Mouse (Mus musculus) frontal cortex, postnatal 14 days (tissue): ENCODE measurements around the gene Pip4k2c.

Source experiments
- DNase-seq, 2 experiments: peaks; one replicate each; pipeline ENCODE4 v3.0.0; 2022; ENCODE audit warnings: low spot score in 2 of 2

Gene Pip4k2c

DNA sequence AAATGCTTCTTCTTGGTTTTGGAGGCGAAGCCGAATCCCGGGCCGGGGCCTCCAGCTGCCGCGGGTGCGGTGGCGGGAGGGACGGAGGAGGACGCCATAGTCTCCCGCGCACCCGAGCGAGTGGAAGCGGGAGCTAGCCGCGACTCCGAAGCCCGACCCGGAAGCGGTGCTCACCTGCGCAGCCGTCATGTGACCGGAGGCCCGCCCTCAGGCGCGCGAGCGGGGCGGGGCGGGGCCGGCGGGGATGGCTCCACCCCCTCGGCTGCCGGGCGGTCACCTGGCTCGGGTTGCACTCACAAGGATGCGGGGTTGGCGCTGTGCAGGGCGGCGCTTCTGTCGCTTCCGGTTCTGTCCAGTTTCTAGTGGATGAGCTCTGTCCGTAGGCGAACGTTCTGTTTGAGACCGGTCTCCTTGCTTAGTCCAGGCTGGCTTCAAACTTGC lies at the start of gene Pip4k2c:
TSS of gene Pip4k2c (minus strand) at position 172 of the 441 bp plus-strand sequence.
- peak; percentile 78 to 84 for DNase-seq

DNA sequence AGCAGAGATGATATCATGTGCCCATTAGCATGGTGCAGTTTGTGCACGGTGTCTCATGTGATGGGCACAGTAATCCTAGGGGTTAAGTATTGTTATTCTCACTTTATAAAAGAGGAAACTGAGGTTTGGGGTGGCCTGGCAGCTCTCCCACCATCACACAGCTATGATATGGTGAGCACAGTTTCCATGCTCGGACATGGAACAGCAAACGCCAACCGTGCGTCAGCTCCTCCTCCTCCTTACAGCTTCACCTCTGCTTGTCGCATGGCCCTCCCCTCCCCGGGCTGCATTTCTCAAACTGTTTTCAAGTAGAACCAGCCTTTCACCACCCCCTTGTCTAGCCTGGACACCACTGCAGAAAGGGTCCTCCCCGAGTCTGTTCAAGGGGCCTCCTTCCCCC lies 47.1 kb upstream of the Pip4k2c start:
- DNase-seq, result no peak

DNA sequence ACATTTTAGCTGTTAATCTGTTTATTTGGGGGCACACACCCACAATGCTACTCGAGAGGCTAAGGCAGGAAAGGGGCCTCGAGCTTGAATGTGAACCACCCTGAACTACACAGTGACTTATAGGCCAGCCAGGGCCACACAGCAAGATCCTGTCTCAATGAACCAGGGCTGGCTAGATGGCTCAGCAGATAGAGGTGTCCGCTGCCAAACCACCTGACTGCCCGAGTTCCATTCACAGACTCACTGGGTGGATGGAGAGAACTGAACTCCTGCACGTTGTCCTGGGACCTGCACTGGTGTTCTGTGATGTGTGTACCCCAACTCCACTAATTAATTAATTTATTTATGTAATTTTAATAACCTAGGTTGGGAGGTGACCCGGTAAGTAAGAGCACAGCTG lies 46.4 kb upstream of the Pip4k2c start:
- no peak for DNase-seq

DNA sequence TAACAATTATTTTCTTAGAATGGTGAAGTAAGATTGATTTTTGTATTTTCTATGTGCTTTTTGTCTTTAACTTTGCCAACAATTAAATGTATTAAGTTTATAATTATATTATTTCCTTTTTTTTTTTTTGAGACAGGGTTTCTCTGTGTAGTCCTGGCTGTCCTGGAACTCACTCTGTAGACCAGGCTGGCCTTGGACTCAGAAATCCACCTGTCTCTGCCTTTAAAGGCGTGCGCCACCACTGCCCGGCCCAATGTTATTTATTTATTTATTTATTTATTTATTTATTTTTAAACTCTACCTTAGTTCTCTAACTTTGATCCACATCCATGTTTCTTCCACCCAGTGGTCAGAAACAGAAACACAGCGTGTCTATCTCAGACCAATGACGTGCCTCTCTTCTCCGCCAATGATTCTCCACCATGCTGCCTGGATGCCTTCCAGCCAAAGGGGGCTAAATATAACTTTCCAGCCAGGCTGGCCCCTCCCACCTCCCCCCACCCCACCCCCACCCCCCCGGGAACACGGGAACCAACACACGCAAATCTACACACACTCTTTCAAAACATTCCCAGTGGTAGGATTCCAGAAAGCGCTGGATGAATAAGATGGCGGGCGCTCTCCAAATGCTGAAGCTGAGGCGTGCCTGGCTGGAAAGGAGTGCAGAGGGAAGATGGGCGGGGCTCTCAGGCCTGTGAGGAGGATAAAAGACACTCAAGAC lies 44.4 kb upstream of the Pip4k2c start:
- DNase-seq, result no peak

DNA sequence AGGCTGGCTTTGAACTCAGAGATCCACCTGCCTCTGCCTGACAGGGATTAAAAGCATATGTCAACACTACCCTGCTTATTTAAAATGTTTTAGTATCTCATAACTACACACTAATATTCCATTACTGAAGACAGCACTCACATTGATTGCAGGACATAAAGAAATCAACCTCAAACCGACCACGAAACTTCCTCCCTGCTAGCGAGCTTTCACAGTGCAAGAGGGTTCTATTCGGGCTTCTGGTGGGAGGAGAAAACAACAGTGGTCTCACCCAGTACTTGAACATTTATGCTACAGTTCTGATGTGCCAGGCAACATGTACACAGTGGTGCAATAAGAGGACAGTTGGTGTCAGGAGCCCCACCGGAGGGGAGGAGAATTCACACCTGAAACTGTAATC lies 39.4 kb upstream of the Pip4k2c start:
- DNase-seq, result no peak

DNA sequence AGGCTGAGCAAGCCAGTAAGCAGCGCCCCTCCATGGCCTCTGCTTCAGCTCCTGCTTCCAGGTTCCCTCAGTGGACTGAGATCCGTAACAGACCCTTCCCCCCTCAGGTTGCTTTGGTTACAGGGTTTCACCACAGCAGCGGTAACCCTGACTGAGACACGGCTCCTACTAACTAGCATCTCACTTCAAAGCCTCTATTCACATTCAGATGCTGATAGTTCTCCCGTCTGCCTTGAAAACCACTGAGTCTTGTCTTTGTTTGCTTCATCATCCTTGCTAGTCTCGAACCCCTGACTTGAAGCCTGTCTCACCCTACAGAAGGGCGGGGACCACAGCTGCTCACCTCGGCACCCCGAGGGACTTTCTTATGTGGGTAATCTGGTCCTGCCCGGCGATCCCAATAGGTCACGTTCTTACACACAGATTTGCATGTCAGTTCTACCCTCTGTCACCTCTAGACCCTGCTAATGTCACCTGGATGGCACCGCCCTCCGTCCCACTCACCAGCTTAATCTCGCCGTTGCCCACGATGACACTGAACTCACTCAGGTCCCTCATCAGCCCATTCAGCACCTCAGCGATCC lies 26.9 kb upstream of the Pip4k2c start:
- no peak for DNase-seq

DNA sequence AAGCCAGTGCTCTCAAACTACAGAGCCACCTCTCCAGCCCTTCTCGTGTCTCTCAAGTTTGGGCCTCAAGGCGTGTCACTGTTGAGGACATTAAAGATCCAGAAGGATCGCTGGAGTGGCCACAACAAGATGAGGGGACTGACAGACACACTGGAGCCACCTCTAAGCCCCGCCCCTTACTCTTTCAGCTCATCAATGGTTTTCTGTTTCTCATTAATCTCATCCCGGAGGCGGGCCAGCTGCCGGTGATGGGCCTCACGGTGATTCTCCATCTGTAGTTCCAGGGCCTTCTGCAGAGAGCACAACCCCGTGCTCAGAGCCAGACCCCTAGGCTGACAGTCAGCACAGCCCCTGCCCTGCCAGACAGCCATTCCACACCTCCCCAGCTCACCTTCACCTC lies 25.2 kb upstream of the Pip4k2c start:
- no peak for DNase-seq

DNA sequence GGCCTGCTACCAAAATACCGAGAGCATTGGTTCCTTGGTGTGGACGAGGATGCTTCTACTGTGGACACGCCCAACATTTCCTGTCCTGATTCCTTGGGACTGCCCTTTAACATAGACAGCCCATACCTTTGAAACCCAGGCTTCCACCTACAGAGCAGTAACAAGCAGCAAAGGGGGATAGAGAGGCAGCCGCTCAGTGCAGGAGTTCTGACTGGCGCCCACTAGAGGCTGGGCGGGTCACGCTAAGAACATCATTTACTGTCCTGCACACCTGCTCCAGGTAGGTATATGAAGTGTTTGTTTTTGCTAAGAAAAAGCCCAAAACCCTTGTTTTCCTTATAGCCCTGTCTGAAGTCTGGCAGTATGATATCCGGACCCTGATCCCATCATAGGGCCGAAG lies 21.8 kb upstream of the Pip4k2c start:
- DNase-seq, result no peak

DNA sequence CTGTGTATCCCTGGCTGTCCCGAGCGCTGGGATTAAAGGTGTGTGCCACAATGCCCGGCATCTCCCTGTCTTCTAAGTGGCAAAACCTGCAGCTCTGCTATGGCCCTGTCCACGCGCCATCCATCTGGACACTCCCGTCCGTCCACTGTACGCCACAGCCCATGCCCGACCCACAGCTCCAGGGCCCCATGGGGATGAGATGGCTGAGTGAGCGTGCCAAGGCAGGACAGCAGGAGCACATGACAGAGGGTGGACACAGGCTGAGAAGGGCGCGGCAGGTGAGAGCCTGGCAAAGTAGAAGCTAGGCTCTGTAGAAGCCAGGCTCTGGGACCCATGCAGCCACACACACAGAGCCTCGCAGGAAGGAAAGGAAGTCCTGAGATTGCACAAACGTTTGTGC lies 20.4 kb upstream of the Pip4k2c start:
- DNase-seq, result no peak

DNA sequence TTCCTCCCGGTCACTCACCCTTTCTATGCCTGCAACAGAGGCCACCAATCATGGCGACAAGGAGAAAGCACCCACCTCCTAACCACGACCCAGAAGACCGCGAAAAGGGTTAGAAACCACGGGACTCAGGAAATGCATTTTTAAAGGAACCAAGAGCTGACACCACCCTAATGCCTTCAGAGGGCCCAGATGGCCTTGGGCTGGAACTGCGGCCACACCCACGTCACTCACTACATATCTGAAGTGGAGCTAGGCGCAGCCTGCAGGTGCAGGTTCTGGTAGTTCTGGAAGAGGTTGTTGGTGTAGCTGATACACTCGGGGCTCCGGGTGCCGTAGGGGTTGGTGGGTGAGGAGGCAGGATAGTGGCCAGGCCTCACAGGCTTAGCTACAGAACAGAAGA lies 19.3 kb upstream of the Pip4k2c start:
- DNase-seq, result no peak

DNA sequence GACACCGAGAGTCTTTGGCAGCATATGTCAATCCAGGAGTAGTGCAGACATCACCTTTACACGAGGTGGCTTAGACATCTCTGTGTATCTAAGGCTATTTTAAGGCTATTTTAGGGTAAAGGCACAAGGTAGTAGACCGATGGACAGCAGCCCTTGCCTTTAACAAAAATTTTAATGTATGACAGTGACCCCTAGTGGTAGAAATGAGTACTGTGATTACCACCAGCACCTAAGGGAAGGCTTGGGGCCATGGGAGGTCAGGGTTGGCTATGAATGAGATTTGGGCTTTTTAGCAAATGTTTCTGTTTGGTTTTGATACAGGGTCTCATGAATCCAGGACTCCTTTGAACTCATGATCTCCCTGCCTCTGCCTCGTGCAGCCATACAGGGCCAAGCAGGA lies 17.5 kb upstream of the Pip4k2c start:
- DNase-seq, result no peak

DNA sequence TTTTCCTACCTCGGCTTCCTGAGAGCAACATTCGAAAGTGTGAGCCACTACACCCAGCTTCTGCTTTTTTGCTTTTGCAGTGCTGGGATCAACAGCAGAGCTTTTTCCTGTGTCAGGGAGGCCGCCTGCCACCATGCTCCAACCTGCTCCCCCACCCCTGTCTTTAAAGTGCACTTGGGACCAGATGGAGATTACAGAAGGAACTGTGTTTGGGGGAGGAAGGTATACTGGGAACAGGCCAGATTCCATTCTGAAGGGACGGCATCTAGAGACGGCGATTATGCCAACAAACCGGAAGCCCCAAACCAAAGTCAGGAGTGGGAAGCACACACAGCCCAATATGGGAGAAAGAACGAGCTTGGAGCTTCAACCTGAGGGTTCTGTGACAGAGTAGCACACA lies 15.8 kb upstream of the Pip4k2c start:
- DNase-seq, result no peak

DNA sequence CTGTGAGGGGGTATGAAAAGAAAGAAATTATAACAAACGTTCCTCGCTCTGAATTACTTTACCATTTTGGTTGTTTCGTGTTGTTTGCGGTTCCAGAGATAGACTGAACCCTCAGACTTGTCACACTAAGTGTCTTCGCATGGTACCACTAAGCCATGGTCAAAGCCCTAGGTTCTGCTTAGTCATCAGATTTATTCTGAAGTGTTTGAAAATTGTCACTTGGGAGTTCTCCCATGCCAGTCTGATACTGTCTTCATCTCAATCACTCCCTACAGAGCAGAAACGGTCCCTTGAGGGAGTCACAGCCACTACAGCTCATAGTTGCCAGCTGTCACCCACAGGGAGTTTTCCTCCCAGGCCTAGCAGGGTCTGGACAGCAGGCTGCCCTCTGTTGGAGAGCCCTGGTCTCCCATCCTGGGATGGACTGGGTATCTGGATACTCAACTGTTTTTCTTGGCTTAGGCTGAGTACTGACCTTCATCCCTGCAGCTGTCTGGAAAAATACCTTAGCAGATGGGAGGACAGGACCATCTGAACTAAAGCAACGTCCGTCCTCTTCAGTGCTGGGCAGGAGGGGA lies 15.0 kb upstream of the Pip4k2c start:
- no peak for DNase-seq

DNA sequence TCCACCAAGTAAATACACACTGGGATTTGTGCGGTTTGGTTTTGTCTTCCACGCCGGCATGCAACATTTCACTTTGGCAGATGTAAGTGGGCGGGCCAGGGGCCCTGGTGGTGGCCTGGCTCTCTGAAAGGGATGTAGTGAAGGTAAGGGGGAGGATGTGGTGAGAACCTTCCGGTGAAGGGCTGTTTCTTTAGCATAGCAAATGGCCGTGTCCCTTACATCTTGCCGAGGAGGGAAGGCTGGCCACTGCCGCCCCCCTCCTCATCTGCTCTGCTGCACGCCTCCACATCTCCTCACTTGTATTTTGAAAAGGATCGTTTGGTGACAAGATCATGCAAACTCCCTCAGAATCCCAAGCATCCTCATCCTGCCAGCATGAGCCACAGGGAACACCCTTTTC lies 14.3 kb upstream of the Pip4k2c start:
- no peak for DNase-seq

DNA sequence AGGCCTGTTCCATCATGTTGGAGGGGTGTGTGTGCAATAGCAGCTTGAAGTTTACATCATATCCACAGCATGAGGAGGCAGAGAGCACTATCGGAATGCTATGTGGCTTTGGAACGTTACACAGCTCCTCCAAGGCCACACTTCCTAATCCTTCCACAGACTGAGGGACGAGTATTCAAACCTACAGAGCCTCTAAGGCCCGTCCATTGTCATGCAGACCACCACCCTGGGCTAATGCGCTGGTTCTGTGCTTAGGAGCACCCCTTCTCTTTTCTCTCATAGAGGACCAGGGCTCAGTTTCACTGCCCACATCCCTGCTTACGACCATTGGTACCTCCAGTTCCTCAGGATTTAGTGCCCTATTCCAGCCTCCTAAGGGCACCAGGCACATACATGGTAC lies 13.8 kb upstream of the Pip4k2c start:
- no peak for DNase-seq

DNA sequence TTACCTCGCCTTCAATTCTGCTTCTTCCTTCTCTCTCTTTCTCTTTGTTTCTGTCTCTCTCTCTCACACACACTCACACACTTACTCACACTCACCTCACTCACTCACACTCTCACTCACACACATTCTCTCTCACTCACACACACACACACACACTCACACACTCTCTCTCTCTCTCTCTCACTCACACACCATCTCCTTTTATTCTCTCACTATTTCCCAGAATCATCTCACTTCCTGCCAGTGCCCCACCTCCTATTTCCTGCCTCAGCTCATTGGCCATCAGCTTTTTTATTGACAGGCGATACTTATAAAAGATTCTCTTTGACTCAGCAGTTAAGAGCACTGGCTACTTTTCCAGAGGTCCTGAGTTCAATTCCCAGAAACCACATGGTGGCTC lies 7.0 kb upstream of the Pip4k2c start:
- no peak for DNase-seq

DNA sequence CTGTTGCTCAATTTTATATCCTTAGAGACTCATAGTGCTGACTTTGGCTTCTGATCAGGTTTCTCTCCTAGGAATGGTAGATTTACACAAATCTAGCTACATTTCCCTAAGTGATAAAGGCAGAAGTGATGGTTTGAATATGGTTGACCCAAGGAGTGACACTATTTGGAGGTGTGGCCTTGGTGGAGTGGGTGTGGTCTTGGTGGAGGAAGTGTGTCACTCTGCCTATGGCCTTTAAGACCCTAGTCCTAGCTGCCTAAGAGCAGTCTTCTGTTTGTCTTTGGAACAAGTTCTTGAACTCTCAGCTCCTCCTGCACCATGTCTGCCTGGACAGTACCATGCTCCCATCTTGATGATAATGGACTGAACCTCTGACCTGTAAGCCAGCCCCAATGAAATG lies 5.8 kb upstream of the Pip4k2c start:
- DNase-seq, result no peak

DNA sequence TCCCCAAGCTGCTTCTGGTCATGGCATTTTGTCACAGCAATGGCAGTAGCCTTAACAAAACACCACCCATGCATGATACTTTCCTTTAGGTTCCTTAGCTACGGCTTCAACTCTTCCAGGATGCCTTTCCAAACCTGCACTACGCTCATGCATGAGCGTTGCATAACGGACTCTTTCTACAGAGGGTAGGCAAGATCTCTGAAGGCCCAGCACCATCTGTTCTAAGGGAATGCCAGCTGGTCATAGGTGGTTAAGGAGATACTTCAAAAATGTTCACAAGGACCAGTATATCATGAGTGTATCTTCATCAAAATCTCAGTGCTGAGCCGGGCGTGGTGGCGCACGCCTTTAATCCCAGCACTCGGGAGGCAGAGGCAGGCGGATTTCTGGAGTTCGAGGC lies 5.1 kb upstream of the Pip4k2c start:
- DNase-seq, result no peak

DNA sequence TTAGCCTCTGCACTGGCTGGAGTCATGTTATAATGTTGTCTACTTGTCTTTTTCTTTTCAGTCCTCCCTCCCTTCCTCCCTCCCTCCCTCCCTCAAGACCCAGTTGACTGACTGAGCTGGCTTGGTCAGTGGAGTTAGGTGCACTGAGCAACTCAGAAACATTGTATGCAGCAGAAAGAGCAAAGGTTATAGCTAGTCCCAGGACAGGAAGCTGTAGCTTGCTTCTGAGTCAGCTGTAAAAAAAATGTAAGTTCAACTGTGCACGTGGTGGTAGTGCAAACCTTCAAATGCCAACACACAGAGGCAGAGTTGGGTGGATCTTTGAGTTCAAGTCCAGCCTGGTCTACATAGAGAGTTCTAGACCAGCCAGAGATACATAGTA lies 3.0 kb upstream of the Pip4k2c start:
- no peak for DNase-seq

DNA sequence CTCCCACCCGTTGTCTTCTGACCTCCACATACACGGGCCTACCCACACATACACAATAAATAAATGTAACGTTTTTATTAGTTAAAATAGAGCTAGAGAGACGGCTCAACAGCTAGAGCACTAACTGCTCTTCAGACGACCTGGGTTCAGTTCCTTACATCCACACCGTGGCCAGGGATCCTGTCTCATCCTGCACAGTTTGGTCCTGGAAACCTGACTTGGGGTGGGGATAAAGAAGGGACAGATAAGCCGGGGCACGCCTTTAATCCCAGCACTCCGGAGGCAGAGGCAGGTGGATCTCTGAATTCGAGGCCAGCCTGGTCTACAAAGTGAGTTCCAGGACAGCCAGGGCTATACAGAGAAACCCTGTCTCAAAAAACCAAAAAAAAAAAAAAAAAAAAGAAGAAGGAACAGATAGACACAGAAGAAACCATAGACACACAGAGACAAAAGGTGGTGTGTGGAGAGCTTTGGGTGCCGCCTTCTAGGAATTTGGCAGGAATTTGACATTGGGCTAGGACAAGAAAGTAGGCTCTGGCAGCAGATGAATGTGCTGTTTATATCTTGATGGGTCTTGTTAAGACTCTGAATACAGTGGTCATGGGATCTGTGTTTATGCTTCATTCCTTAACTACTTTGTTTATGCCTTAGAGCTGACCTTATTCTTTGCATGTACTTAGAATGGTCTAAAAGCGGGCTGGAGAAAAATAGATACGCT lies 2.5 kb upstream of the Pip4k2c start:
- DNase-seq, result no peak

DNA sequence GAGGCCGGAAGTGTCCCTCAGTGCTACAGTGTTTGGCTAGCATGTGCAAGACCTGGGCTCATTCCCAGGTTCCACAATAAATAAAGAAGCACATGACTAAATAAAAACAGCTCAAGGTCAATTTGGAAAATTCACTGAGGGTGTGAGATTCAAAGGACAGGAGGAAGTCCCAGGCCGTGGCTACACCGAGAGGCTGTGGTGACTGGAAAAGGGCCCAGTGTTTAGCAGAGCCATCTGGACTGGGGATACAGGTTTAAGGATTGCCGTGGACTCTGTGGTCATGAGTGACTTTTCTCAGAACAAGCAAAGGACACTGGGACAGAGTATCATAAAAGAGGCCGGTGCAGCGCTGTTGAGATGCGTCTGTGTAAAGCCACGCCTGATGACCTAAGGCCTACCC lies 1.9 kb upstream of the Pip4k2c start:
- DNase-seq, result no peak

DNA sequence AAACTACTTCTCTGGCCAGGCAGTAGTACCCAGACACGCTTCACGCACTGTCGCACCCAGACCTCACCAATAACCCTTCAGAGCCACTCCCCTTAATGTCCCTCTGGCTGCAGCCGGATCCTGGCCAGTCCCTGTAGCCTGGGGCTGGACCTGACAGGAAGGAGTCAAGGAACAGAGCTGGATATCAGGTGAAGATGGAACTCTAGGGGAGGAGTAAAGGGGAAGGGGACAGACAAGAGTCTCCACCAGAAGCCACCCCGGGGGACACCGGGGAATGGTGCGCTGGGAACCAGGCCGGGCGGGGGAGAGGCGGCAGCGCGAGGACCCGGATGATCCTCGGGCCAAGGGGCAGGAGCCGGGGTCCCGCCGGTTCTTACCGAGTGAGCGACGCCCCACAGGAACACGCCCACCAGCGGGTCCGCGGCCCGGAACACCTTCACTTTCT lies 402 bp downstream of the Pip4k2c start:
- no peak for DNase-seq
